Mouse (Mus musculus): ENCODE results near the gene Wdr82. TPM values are rescaled to one million over a fixed set of nuclear protein-coding genes. Genes with fewer than 3 reads are reported as not detected.

Gene Wdr82
- total RNA-seq, 2 experiments from 2014 or later = 26.0 to 31.7 TPM

Other genes with a start within 250 kb of the Wdr82 start
- gene Col6a5, start 210.3 kb upstream of the Wdr82 start, total RNA-seq (2015; ENCODE audit: low replicate concordance) = not detected in 2 replicates
- not detected in 2 replicates for gene Col6a5, start 210.3 kb upstream of the Wdr82 start, total RNA-seq (2017; ENCODE audit: low replicate concordance)
- not detected in 2 replicates for gene Col6a4, start 74.1 kb upstream of the Wdr82 start, total RNA-seq (2015; ENCODE audit: low replicate concordance)
- not detected in 2 replicates for gene Col6a4, start 74.1 kb upstream of the Wdr82 start, total RNA-seq (2017; ENCODE audit: low replicate concordance)
- 0.84 TPM in 1 of 2 replicates, not detected in the other for gene Glyctk, start 12.8 kb upstream of the Wdr82 start, total RNA-seq (2015; ENCODE audit: low replicate concordance)
- gene Glyctk, start 12.8 kb upstream of the Wdr82 start, total RNA-seq (2017; ENCODE audit: low replicate concordance) = 0.51 TPM in 1 of 2 replicates, not detected in the other
- gene Ppm1m, start 28.8 kb downstream of the Wdr82 start, total RNA-seq (2015; ENCODE audit: low replicate concordance) = 9.4 and 25.6 TPM in 2 replicates
- 6.1 and 10.3 TPM in 2 replicates for gene Ppm1m, start 28.8 kb downstream of the Wdr82 start, total RNA-seq (2017; ENCODE audit: low replicate concordance)
- 11.2 and 14.7 TPM in 2 replicates for gene Twf2, start 32.2 kb downstream of the Wdr82 start, total RNA-seq (2015; ENCODE audit: low replicate concordance)
- 1.8 and 17.5 TPM in 2 replicates for gene Twf2, start 32.2 kb downstream of the Wdr82 start, total RNA-seq (2017; ENCODE audit: low replicate concordance)
- 0.72 and 5.0 TPM in 2 replicates for gene Tlr9, start 51.7 kb downstream of the Wdr82 start, total RNA-seq (2015; ENCODE audit: low replicate concordance)
- 0.64 TPM in 1 of 2 replicates, not detected in the other for gene Tlr9, start 51.7 kb downstream of the Wdr82 start, total RNA-seq (2017; ENCODE audit: low replicate concordance)
- gene Alas1, start 77.7 kb downstream of the Wdr82 start, total RNA-seq (2015; ENCODE audit: low replicate concordance) = 44.0 and 57.7 TPM in 2 replicates
- 37.1 and 38.0 TPM in 2 replicates for gene Alas1, start 77.7 kb downstream of the Wdr82 start, total RNA-seq (2017; ENCODE audit: low replicate concordance)
- 28.1 and 28.9 TPM in 2 replicates for gene Poc1a, start 110.1 kb downstream of the Wdr82 start, total RNA-seq (2015; ENCODE audit: low replicate concordance)
- 12.7 and 19.5 TPM in 2 replicates for gene Poc1a, start 110.1 kb downstream of the Wdr82 start, total RNA-seq (2017; ENCODE audit: low replicate concordance)
- 13.3 and 19.3 TPM in 2 replicates for gene Dusp7, start 197.7 kb downstream of the Wdr82 start, total RNA-seq (2015; ENCODE audit: low replicate concordance)
- gene Dusp7, start 197.7 kb downstream of the Wdr82 start, total RNA-seq (2017; ENCODE audit: low replicate concordance) = 2.7 and 3.9 TPM in 2 replicates

Measured in erythroid progenitor cell, adult 5-6 weeks (primary cell).